Mouse (Mus musculus) large intestine, adult 2 months (tissue): Measurements from ENCODE around the gene Tiparp. TPM values are rescaled to one million over a fixed set of nuclear protein-coding genes. Genes with fewer than 3 reads are reported as not detected.

Experiments
- DNase-seq: peaks from one replicate; pipeline ENCODE4 v3.0.0-alpha.2; 2012; ENCODE audit warnings: low read depth, low spot score
- WGBS: fragments of 180-500 bp; shearing (Covaris S2); methylation state at CpG from one replicate; pipeline ENCODE4 v1.1.7; 2018; 5-methylcytosine and 5-hydroxymethylcytosine counted together
- polyA plus RNA-seq: library from polyadenylated mRNA; depleted of rRNA; stranded (reverse); fragments of >200 nt; gene quantifications from 2 replicates; pipeline ENCODE4 v1.2.3, GENCODE M21; 2012

The Tiparp gene
- polyA plus RNA-seq, 1 experiment = 2.8 TPM

- DNase-seq = peak; percentile 33
- under 1% methylated on average over 97 of the region's 97 CpGs for WGBS
These were observed 632 bp downstream of the Tiparp start for GRCm38 (mm10) chr3:65528614-65529470.

- DNase-seq = peak; percentile 22
- WGBS = 1% methylated on average over 19 of the region's 19 CpGs
These were observed 1.4 kb downstream of the Tiparp start for GRCm38 (mm10) chr3:65529471-65530215.

DNA sequence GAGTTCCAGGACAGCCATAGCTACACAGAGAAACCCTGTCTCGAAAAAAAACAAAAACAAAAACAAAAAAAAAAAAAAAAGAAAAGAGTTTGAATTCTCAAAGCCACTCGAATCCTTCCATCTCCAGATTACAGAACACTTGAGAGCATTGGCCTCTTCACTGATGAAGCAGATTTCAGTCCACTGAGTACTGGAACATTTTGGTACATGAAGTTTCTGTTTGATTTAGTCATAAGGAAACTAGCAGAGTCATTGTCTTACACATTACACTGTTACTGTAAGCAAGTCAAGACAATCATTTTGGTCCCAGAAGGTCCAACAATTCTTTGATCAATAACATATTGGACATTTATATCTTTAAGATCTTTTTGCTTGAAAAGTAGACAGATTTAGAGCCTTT lies 4.8 kb downstream of the Tiparp start:
- WGBS = 80% methylated on average over 2 of the region's 2 CpGs
- DNase-seq = no peak

GRCm38 (mm10) chr3:65533598-65533997 lies 5.4 kb downstream of the Tiparp start:
- DNase-seq = no peak
- 36% methylated on average over 3 of the region's 3 CpGs for WGBS

DNA sequence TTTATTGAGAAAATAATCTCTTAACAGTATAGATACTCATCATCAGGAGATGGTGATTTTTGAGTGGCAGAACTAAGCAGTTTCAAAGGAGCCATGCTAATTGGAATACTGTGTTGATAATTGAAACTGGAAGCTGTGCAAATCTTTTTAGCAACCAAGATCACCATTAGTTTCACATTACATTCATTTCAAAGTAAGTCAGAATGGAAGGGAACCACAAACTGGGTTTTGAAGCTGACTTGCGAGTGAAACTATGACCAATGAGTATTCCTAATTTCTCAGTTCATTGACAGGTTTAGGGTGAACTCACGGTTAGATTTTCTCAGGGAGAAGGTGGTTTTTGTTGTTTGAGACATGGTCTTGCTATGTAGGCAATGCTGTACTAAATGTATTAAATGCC lies 6.3 kb downstream of the Tiparp start:
- WGBS = 77% methylated on average over 2 of the region's 2 CpGs
- DNase-seq = no peak

GRCm38 (mm10) chr3:65535087-65535761 lies 7.0 kb downstream of the Tiparp start:
- no peak for DNase-seq

- WGBS = 44% methylated on average over 1 of the region's 1 CpGs
- no peak for DNase-seq
These were observed 9.1 kb downstream of the Tiparp start for GRCm38 (mm10) chr3:65537288-65537687.

DNA sequence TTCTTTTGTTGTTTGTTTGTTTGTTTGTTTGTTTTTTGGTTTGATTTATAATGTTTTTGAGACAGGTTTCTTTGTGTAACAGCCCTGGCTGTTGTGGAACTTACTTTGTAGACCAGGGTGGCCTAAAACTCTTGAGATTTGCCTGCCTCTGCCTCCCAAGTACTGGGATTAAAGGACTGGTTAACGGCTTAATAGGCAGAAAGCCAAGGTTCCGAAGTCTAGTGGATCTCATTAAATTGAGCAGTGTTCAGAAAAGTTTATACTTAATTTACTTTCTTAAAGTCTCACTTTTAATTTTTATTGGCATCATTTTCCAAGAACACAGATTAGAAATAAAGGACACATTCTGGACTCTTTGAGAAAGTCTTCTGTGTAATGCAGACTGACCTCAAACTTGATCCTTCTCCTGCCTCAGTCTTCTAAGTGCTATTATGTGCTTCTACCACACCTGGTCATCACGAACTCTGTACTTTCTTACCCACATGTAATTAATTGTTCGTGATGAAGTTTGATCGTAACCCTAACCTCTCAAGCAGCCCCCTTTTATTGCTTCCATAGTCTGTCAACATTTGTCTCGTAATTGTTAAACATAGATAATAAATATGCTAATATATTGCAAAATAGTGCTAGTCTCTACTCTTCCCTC lies 12.8 kb downstream of the Tiparp start:
- 68% methylated on average over 6 of the region's 6 CpGs for WGBS
- no peak for DNase-seq

- DNase-seq = no peak
- WGBS = 45% methylated on average over 4 of the region's 4 CpGs
These were observed 13.3 kb downstream of the Tiparp start for GRCm38 (mm10) chr3:65541552-65541935.

DNA sequence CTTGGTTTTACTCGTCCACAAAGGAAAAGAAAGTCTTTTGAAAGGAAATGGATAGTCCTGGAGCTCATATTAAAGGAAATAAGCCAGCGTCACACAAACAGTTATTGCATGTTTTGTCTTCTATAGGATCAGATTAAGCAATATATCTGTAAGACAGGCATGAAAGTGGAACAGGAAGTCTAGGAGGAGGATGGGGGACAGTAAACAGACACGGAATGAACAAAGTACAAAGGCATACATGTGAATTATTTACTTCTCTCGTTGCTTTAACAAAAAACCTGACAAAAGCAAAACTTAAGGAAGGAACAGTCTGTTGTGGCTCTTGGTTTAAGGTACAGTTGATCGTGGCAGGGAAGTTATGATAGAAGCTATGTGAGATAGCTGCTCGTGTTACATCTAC lies 21.6 kb downstream of the Tiparp start:
- no peak for DNase-seq
- WGBS = 29% methylated on average over 6 of the region's 6 CpGs

GRCm38 (mm10) chr3:65551065-65551464 lies 22.9 kb downstream of the Tiparp start:
- 78% methylated on average over 5 of the region's 5 CpGs for WGBS
- DNase-seq = no peak

DNA sequence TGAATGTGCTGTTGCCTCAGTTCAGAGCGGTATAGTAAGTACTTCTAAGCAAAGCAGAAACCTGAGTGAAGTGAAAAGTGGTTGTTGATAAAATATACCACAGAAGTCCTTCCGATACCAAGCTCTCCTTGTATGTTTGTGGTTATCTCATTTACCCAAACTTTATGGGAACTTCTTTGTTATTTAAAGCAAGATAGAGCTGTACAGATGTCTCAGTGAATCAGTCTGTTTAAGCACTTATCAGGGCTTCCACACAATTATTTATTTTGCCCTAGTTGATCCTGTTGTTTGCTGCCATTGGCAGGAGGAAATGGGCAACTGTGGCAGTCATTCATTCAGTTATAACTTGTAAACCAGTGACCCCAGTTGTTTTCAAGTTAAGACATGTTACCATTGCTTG lies 26.4 kb downstream of the Tiparp start:
- WGBS = 95% methylated on average over 2 of the region's 2 CpGs
- DNase-seq = no peak

GRCm38 (mm10) chr3:65558679-65559078 lies 30.5 kb downstream of the Tiparp start:
- WGBS = 87% methylated on average over 4 of the region's 4 CpGs
- no peak for DNase-seq

DNA sequence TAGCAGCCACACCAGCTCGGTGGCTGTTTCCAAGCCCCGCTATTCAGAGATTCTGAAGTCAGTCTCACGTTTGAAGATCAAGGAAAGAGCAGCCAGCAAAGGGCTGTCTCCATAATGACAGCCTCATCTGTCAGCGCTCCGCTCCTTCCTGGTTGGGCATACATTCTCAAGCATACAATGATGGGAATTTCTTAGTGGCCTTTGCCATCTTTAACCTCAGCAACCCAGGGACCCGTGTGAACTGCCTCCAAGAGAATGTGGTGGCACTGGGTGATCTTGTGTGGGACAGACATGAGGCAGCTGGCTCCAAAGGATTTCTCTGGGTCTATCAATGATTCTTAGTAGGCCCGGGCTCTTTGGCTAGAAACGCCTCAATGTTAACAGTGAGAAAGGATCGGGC lies 34.0 kb downstream of the Tiparp start:
- 85% methylated on average over 9 of the region's 9 CpGs for WGBS
- DNase-seq = no peak

DNA sequence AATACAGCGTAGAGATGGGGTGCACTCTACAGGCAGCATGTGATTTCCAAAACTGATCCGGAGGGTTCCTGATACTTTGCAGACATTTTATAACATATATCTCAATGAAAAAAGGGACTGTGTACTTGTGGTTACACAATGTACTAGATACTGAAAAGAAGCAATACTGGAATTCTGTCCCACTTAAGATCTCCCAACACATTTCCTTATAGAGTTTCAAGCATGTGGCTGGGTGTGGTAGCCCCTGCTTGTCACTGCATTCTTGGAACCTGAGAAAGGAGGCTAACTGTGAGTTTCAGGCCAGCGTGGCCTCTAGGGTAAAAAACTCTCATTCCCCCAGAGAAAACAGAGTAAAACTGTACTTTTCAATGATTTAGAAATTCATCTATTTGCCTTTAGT lies 34.5 kb downstream of the Tiparp start:
- WGBS = 70% methylated on average over 3 of the region's 3 CpGs
- no peak for DNase-seq

- 31% methylated on average over 6 of the region's 6 CpGs for WGBS
- no peak for DNase-seq
These were observed 35.9 kb downstream of the Tiparp start for GRCm38 (mm10) chr3:65563926-65564624.

- no peak for DNase-seq
- 78% methylated on average over 9 of the region's 9 CpGs for WGBS
These were observed 37.6 kb downstream of the Tiparp start for GRCm38 (mm10) chr3:65565632-65566300.

- no peak for DNase-seq
These were observed 41.7 kb downstream of the Tiparp start for GRCm38 (mm10) chr3:65569941-65570340.

GRCm38 (mm10) chr3:65573516-65573915 lies 45.3 kb downstream of the Tiparp start:
- WGBS = 78% methylated on average over 3 of the region's 3 CpGs
- DNase-seq = no peak
